Mouse (Mus musculus): ENCODE measurements around the gene Apbb2. TPM values are rescaled to one million over a fixed set of nuclear protein-coding genes. Genes with fewer than 3 reads are reported as not detected.

The Apbb2 gene
- total RNA-seq, 2 experiments from 2014 or later: 1.3 TPM; not detected in 1

- no peak for ATAC-seq (replicated peaks; ENCODE audit: low FRiP score, poor library complexity, severe bottlenecking)
Observed at GRCm38 (mm10) chr5:66497479-66498087, 121.0 kb downstream of the Apbb2 start.

GRCm38 (mm10) chr5:66496881-66497360 is 121.7 kb downstream of the Apbb2 start:
- ATAC-seq (replicated peaks; ENCODE audit: low FRiP score, poor library complexity, severe bottlenecking): no peak

GRCm38 (mm10) chr5:66494651-66495050 is 123.9 kb downstream of the Apbb2 start:
- ATAC-seq (replicated peaks; ENCODE audit: low FRiP score, poor library complexity, severe bottlenecking): no peak

GRCm38 (mm10) chr5:66492563-66492960 is 126.0 kb downstream of the Apbb2 start:
- ATAC-seq (replicated peaks; ENCODE audit: low FRiP score, poor library complexity, severe bottlenecking): no peak

- ATAC-seq (replicated peaks; ENCODE audit: low FRiP score, poor library complexity, severe bottlenecking): no peak
Observed at GRCm38 (mm10) chr5:66491907-66492562, 126.5 kb downstream of the Apbb2 start.

- ATAC-seq (replicated peaks; ENCODE audit: low FRiP score, poor library complexity, severe bottlenecking): no peak
Observed at GRCm38 (mm10) chr5:66486028-66486427, 132.6 kb downstream of the Apbb2 start.

GRCm38 (mm10) chr5:66476266-66476665 is 142.3 kb downstream of the Apbb2 start:
- no peak for ATAC-seq (replicated peaks; ENCODE audit: low FRiP score, poor library complexity, severe bottlenecking)

- ATAC-seq (replicated peaks; ENCODE audit: low FRiP score, poor library complexity, severe bottlenecking): no peak
Observed at GRCm38 (mm10) chr5:66475824-66476223, 142.8 kb downstream of the Apbb2 start.

- ATAC-seq (replicated peaks; ENCODE audit: low FRiP score, poor library complexity, severe bottlenecking): no peak
Observed at GRCm38 (mm10) chr5:66474153-66474552, 144.4 kb downstream of the Apbb2 start.

- no peak for ATAC-seq (replicated peaks; ENCODE audit: low FRiP score, poor library complexity, severe bottlenecking)
Observed at GRCm38 (mm10) chr5:66473599-66473998, 145.0 kb downstream of the Apbb2 start.

GRCm38 (mm10) chr5:66470837-66471236 is 147.7 kb downstream of the Apbb2 start:
- ATAC-seq (replicated peaks; ENCODE audit: low FRiP score, poor library complexity, severe bottlenecking): no peak

GRCm38 (mm10) chr5:66469685-66470084 is 148.9 kb downstream of the Apbb2 start:
- ATAC-seq (replicated peaks; ENCODE audit: low FRiP score, poor library complexity, severe bottlenecking): no peak

GRCm38 (mm10) chr5:66468331-66469001 is 150.1 kb downstream of the Apbb2 start:
- ATAC-seq (replicated peaks; ENCODE audit: low FRiP score, poor library complexity, severe bottlenecking): no peak

- ATAC-seq (replicated peaks; ENCODE audit: low FRiP score, poor library complexity, severe bottlenecking): no peak
Observed at GRCm38 (mm10) chr5:66462665-66463064, 155.9 kb downstream of the Apbb2 start.

- no peak for ATAC-seq (replicated peaks; ENCODE audit: low FRiP score, poor library complexity, severe bottlenecking)
Observed at GRCm38 (mm10) chr5:66458851-66459250, 159.7 kb downstream of the Apbb2 start.

GRCm38 (mm10) chr5:66455271-66455670 is 163.3 kb downstream of the Apbb2 start:
- ATAC-seq (replicated peaks; ENCODE audit: low FRiP score, poor library complexity, severe bottlenecking): no peak

GRCm38 (mm10) chr5:66454826-66455225 is 163.8 kb downstream of the Apbb2 start:
- ATAC-seq (replicated peaks; ENCODE audit: low FRiP score, poor library complexity, severe bottlenecking): no peak

GRCm38 (mm10) chr5:66453106-66453505 is 165.5 kb downstream of the Apbb2 start:
- no peak for ATAC-seq (replicated peaks; ENCODE audit: low FRiP score, poor library complexity, severe bottlenecking)

- no peak for ATAC-seq (replicated peaks; ENCODE audit: low FRiP score, poor library complexity, severe bottlenecking)
Observed at GRCm38 (mm10) chr5:66451561-66451960, 167.0 kb downstream of the Apbb2 start.

GRCm38 (mm10) chr5:66445497-66445896 is 173.1 kb downstream of the Apbb2 start:
- no peak for ATAC-seq (replicated peaks; ENCODE audit: low FRiP score, poor library complexity, severe bottlenecking)

- no peak for ATAC-seq (replicated peaks; ENCODE audit: low FRiP score, poor library complexity, severe bottlenecking)
Observed at GRCm38 (mm10) chr5:66442260-66442659, 176.3 kb downstream of the Apbb2 start.
